Mouse (Mus musculus): ENCODE measurements at regions not wholly inside any gene's neighbourhood (a gene's known extent, or its start where the extent isn't known, plus 50 kb on each side); places are given as distances from the start of the nearest gene placed in this dataset.

DNA sequence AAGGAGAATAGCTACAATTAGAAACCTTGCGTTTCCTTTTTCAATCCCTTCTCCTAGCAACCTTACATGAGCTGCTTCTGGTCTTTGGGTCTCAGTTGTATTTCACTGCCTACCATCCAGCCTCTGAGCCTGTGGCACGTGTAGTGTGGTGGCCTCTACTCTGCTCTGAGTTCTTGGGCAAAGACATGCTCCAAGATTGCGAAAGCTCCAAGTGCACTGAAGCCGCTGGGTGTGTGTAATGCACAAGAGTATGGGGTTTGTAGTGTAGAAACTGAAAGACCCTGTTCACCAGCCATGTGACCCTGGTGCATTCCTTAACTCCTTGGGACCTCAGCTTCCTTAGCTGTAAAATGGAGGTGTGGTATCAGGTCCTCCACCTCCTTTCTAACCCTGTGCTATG, 89.8 kb upstream of the Bcor start:
- TF ChIP-seq CTCF (IDR thresholded peaks at IDR 0.05; ENCODE audit: borderline replicate concordance, insufficient read depth, low read length) (no peak), POLR2A (IDR thresholded peaks at IDR 0.05; ENCODE audit: low read depth, low read length) (no peak)

Data from embryonic fibroblast, embryonic 13.5 days (primary cell).